Mouse (Mus musculus): Measurements from ENCODE around the gene Necab2. TPM values are rescaled to one million over a fixed set of nuclear protein-coding genes. Genes with fewer than 3 reads are reported as not detected.
A peak's percentile ranks its signal among the peaks of the same experiment; 100 is the strongest.

The Necab2 gene
- total RNA-seq, 2 experiments from 2014 or later, result 0.52 TPM; not detected in 1

GRCm38 (mm10) chr8:119447781-119448170 is 1.3 kb downstream of the Necab2 start:
- DNase-seq, result no peak
- intact Hi-C loops (cut with DNase I), result loop anchor here (2.0 to 5.0 kb wide), 3 partner anchors 35 to 230 kb away; no protein-coding TSS in a partner anchor

- DNase-seq, result no peak
- intact Hi-C loops (cut with DNase I), result loop anchor here (2.0 to 5.0 kb wide), 3 partner anchors 37 to 228 kb away; no protein-coding TSS in a partner anchor
These were observed 3.1 kb downstream of the Necab2 start for GRCm38 (mm10) chr8:119449627-119450026.

GRCm38 (mm10) chr8:119451131-119451530 is 4.6 kb downstream of the Necab2 start:
- intact Hi-C loops (cut with DNase I), result no loop called here
- no peak for DNase-seq

- DNase-seq, result no peak
- intact Hi-C loops (cut with DNase I), result no loop called here
These were observed 6.4 kb downstream of the Necab2 start for GRCm38 (mm10) chr8:119452919-119453318.

GRCm38 (mm10) chr8:119456045-119456444 is 9.5 kb downstream of the Necab2 start:
- intact Hi-C loops (cut with DNase I), result no loop called here
- DNase-seq, result peak in 1 of 2 experiments; percentile 20

GRCm38 (mm10) chr8:119459724-119460123 is 13.2 kb downstream of the Necab2 start:
- intact Hi-C loops (cut with DNase I), result no loop called here

GRCm38 (mm10) chr8:119461356-119461755 is 14.8 kb downstream of the Necab2 start:
- DNase-seq, result no peak
- intact Hi-C loops (cut with DNase I), result no loop called here

More at GRCm38 (mm10) chr8:119459724-119460123, 13.2 kb downstream of the Necab2 start:
- DNase-seq, result no peak

- no peak for DNase-seq
- intact Hi-C loops (cut with DNase I), result no loop called here
These were observed 17.2 kb downstream of the Necab2 start for GRCm38 (mm10) chr8:119463709-119464108.

GRCm38 (mm10) chr8:119466105-119466504 is 19.6 kb downstream of the Necab2 start:
- intact Hi-C loops (cut with DNase I), result no loop called here
- no peak for DNase-seq

GRCm38 (mm10) chr8:119466794-119467193 is 20.3 kb downstream of the Necab2 start:
- no peak for DNase-seq
- intact Hi-C loops (cut with DNase I), result no loop called here

- DNase-seq, result no peak
- intact Hi-C loops (cut with DNase I), result no loop called here
These were observed 21.6 kb downstream of the Necab2 start for GRCm38 (mm10) chr8:119468091-119468490.

GRCm38 (mm10) chr8:119478684-119479083 is 32.2 kb downstream of the Necab2 start:
- no peak for DNase-seq
- intact Hi-C loops (cut with DNase I), result no loop called here

GRCm38 (mm10) chr8:119484145-119484896 is 37.8 kb downstream of the Necab2 start:
- intact Hi-C loops (cut with DNase I), result no loop called here
- no peak for DNase-seq

- no peak for DNase-seq
- intact Hi-C loops (cut with DNase I), result no loop called here
These were observed 40.6 kb downstream of the Necab2 start for GRCm38 (mm10) chr8:119487093-119487492.

GRCm38 (mm10) chr8:119496848-119497247 is 50.3 kb downstream of the Necab2 start:
- peak in 1 of 2 experiments; percentile 33 for DNase-seq
- intact Hi-C loops (cut with DNase I), result loop anchor here (1.0 to 2.0 kb wide), 2 partner anchors 51 to 84 kb away; partner anchors contain the start of gene Necab2

GRCm38 (mm10) chr8:119499836-119500235 is 53.3 kb downstream of the Necab2 start:
- intact Hi-C loops (cut with DNase I), result no loop called here
- DNase-seq, result no peak

- no peak for DNase-seq
- intact Hi-C loops (cut with DNase I), result no loop called here
These were observed 55.1 kb downstream of the Necab2 start, which contains the start of gene Slc38a8 for GRCm38 (mm10) chr8:119501598-119501997. Gene Slc38a8, minus strand, starts transcription at chr8:119501698.

- intact Hi-C loops (cut with DNase I), result no loop called here
- no peak for DNase-seq
These were observed 55.6 kb downstream of the Necab2 start for GRCm38 (mm10) chr8:119502111-119502510.

- no peak for DNase-seq
- intact Hi-C loops (cut with DNase I), result no loop called here
These were observed 56.8 kb downstream of the Necab2 start for GRCm38 (mm10) chr8:119503191-119503767.

- intact Hi-C loops (cut with DNase I), result no loop called here
- DNase-seq, result no peak
These were observed 59.0 kb downstream of the Necab2 start for GRCm38 (mm10) chr8:119505488-119505887.

GRCm38 (mm10) chr8:119506106-119506505 is 59.6 kb downstream of the Necab2 start:
- DNase-seq, result no peak

GRCm38 (mm10) chr8:119510471-119510870 is 64.0 kb downstream of the Necab2 start:
- DNase-seq, result no peak
- intact Hi-C loops (cut with DNase I), result no loop called here

More at GRCm38 (mm10) chr8:119506106-119506505, 59.6 kb downstream of the Necab2 start:
- intact Hi-C loops (cut with DNase I), result no loop called here

All from gastrocnemius, postnatal 36 days (tissue).